Mouse (Mus musculus) neural tube, embryonic 12.5 days (tissue): Measurements from ENCODE around the gene Olfr430. TPM values are rescaled to one million over a fixed set of nuclear protein-coding genes. Genes with fewer than 3 reads are reported as not detected.
"Not testable (repeated sequence)": the region's sequence is repeated elsewhere in the genome, so short reads cannot be mapped to it uniquely, and the experiment has no call there.

ENCODE experiments used
- ATAC-seq: fragments of 200-750 bp; cut with Nextera tagmentation; 2 replicates; pipeline ENCODE4 v1.8.0; 2017; ENCODE audit warnings: low read depth, mild to moderate bottlenecking, moderate TSS enrichment, moderate library complexity; ENCODE audit not compliant: low FRiP score
- H3K27ac ChIP-seq: fragments of 300-500 bp; sonication (generic); 2 replicates; pipeline ENCODE4 v1.5.1; 2016
- H3K27me3 ChIP-seq: fragments of 300-500 bp; sonication (generic); replicated peaks from 2 replicates; pipeline ENCODE4 v1.6.1; 2016; ENCODE audit warnings: mild to moderate bottlenecking
- H3K36me3 ChIP-seq: fragments of 300-500 bp; sonication (generic); 2 replicates; pipeline ENCODE4 v1.6.1; 2016; ENCODE audit warnings: mild to moderate bottlenecking
- H3K4me1 ChIP-seq: fragments of 300-500 bp; sonication (generic); 2 replicates; pipeline ENCODE4 v1.6.1; 2016
- H3K4me2 ChIP-seq: fragments of 300-500 bp; sonication (generic); replicated peaks from 2 replicates; pipeline ENCODE4 v1.6.1; 2016; ENCODE audit warnings: mild to moderate bottlenecking
- H3K4me3 ChIP-seq: fragments of 300-500 bp; sonication (generic); 2 replicates; pipeline ENCODE4 v1.5.1; 2016
- H3K9ac ChIP-seq: fragments of 300-500 bp; sonication (generic); 2 replicates; pipeline ENCODE4 v1.6.1; 2016; ENCODE audit warnings: mild to moderate bottlenecking
- H3K9me3 ChIP-seq: fragments of 300-500 bp; sonication (generic); 2 replicates; pipeline ENCODE4 v1.6.1; 2016; ENCODE audit warnings: mild to moderate bottlenecking
- WGBS: fragments of 180-500 bp; shearing (Covaris S2); methylation state at CpG from one replicate; pipeline ENCODE4 v1.1.7; 2016; 5-methylcytosine and 5-hydroxymethylcytosine counted together
- polyA plus RNA-seq: library from polyadenylated mRNA; unstranded; fragments of >200 nt; fragmentation: Nextera tagmentation; extraction: Ambion mirVana; gene quantifications from 2 replicates; pipeline ENCODE4 v1.2.1, GENCODE M21; 2016

The Olfr430 gene
- not detected in 2 replicates for polyA plus RNA-seq

DNA sequence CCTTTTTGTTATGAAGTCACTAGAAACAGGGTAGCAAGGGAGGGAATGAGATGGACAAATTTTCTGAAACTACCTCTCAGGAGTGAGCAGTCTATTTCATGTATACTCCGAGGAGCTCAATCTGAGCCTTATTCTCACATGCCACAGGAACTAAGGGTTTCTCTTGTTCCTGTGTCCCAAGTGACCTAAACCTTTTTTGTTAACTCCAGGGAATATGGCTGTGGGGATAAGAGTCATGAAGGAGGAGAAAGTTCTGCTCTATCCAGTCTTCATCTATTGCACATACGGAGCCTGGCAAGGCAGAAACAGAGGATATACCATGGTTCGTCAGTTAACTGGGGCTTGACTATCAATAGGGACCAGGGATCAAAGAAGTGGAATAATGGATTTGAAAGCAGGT lies at the start of gene Olfr430:
Gene Olfr430, plus strand, starts transcription at position 301 of the 400 bp plus-strand sequence.
- WGBS: 88% methylated on average over 3 of the region's 3 CpGs
- no peak within 1 kb of the TSS for H3K4me2 ChIP-seq

DNA sequence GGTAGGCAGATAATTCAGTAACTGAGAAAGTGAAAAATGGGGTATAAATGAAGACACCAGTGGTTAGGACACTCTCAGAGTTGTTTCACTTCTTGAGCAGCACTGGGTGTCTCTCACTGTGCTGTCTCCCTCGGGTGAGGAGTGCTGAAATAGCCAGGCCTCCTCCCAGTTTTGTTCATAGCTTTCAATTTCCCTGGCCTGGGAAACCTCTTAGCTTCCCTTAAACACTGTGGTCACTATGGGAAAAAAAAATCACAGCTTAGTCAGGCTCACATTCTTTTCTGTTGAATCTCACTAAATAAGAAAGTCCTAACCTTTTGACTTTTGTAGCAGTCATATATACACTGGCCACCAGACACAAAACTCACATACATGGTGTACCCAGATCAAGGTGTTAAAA lies 34.7 kb upstream of the Olfr430 start, which contains the start of gene Ifi205:
Gene Ifi205, minus strand, starts transcription at position 113 of the 400 bp plus-strand sequence.
- Histone ChIP-seq H3K9ac (no peak within 1 kb of the TSS), H3K9me3 (no peaks in the 10 kb centered on the region), H3K27me3 (no peaks in the 10 kb centered on the region), H3K4me3 (no peak within 1 kb of the TSS), H3K36me3 (no peaks in the 10 kb centered on the region), H3K27ac (no peak within 1 kb of the TSS), H3K4me2 (no peak within 1 kb of the TSS), H3K4me1 (no peaks in the 10 kb centered on the region)
- WGBS: 66% methylated on average over 1 of the region's 1 CpGs
- no peak for ATAC-seq

More for the DNA sequence above, at the start of gene Olfr430:
- no peak for ATAC-seq
- no peaks in the 10 kb centered on the region for H3K4me1 ChIP-seq
- no peaks in the 10 kb centered on the region for H3K36me3 ChIP-seq
- H3K27ac ChIP-seq: no peak within 1 kb of the TSS
- no peaks in the 10 kb centered on the region for H3K27me3 ChIP-seq
- no peak within 1 kb of the TSS for H3K4me3 ChIP-seq
- H3K9ac ChIP-seq: no peak within 1 kb of the TSS
- H3K9me3 ChIP-seq: no peaks in the 10 kb centered on the region

GRCm38 (mm10) chr1:174035841-174036240 lies 30.6 kb upstream of the Olfr430 start:
- H3K4me2 ChIP-seq: no peak overlapping the region
- H3K36me3 ChIP-seq: no peaks in the 10 kb centered on the region
- 76% methylated on average over 4 of the region's 4 CpGs for WGBS
- no peak overlapping the region for H3K9ac ChIP-seq
- no peak overlapping the region for H3K4me3 ChIP-seq
- no peaks in the 10 kb centered on the region for H3K9me3 ChIP-seq
- H3K4me1 ChIP-seq: no peaks in the 10 kb centered on the region
- no peak for ATAC-seq
- H3K27me3 ChIP-seq: no peaks in the 10 kb centered on the region
- no peak overlapping the region for H3K27ac ChIP-seq

GRCm38 (mm10) chr1:174038480-174038879 lies 27.9 kb upstream of the Olfr430 start:
- Histone ChIP-seq H3K36me3 (no peaks in the 10 kb centered on the region), H3K27ac (no peak overlapping the region), H3K4me3 (no peak overlapping the region), H3K9me3 (no peaks in the 10 kb centered on the region), H3K4me1 (no peaks in the 10 kb centered on the region), H3K4me2 (no peak overlapping the region), H3K27me3 (no peaks in the 10 kb centered on the region), H3K9ac (no peak overlapping the region)
- 97% methylated on average over 3 of the region's 3 CpGs for WGBS
- no peak for ATAC-seq

- Histone ChIP-seq H3K36me3 (no peaks in the 10 kb centered on the region), H3K27ac (no peak within 1 kb of the TSS), H3K27me3 (no peaks in the 10 kb centered on the region), H3K9me3 (no peaks in the 10 kb centered on the region), H3K9ac (no peak within 1 kb of the TSS), H3K4me2 (no peak within 1 kb of the TSS), H3K4me1 (no peaks in the 10 kb centered on the region), H3K4me3 (no peak within 1 kb of the TSS)
- 91% methylated on average over 7 of the region's 7 CpGs for WGBS
- no peak for ATAC-seq
Measured at GRCm38 (mm10) chr1:174040523-174041177, 25.8 kb upstream of the Olfr430 start, which contains the start of gene Olfr433. TSS of gene Olfr433 (plus strand) at chr1:174040705.

GRCm38 (mm10) chr1:174042091-174042884 lies 24.1 kb upstream of the Olfr430 start:
- not testable (repeated sequence) for H3K4me3 ChIP-seq, H3K4me1 ChIP-seq, H3K27ac ChIP-seq, H3K4me2 ChIP-seq, H3K9me3 ChIP-seq, H3K36me3 ChIP-seq, H3K9ac ChIP-seq, H3K27me3 ChIP-seq
- WGBS: 90% methylated on average over 12 of the region's 12 CpGs
- peak; percentile 25; the same call in 1 of the 2 replicates for ATAC-seq

- no peak for ATAC-seq
- Histone ChIP-seq H3K36me3 (no peaks in the 10 kb centered on the region), H3K27ac (no peak overlapping the region), H3K4me1 (no peaks in the 10 kb centered on the region), H3K9me3 (no peaks in the 10 kb centered on the region), H3K27me3 (no peaks in the 10 kb centered on the region), H3K4me3 (no peak overlapping the region), H3K4me2 (no peak overlapping the region), H3K9ac (no peak overlapping the region)
- WGBS: 80% methylated on average over 2 of the region's 2 CpGs
Measured at GRCm38 (mm10) chr1:174044431-174044830, 22.0 kb upstream of the Olfr430 start.

- H3K9ac ChIP-seq, ATAC-seq: not testable (repeated sequence)
- 81% methylated on average over 6 of the region's 6 CpGs for WGBS
Measured at GRCm38 (mm10) chr1:174048227-174048626, 18.2 kb upstream of the Olfr430 start.

GRCm38 (mm10) chr1:174048893-174049292 lies 17.5 kb upstream of the Olfr430 start, which contains the start of gene Olfr432:
TSS of gene Olfr432 (plus strand) at chr1:174049205.
- Histone ChIP-seq H3K9me3 (no peaks in the 10 kb centered on the region), H3K4me1 (no peaks in the 10 kb centered on the region), H3K27ac (no peak within 1 kb of the TSS), H3K27me3 (no peaks in the 10 kb centered on the region), H3K4me3 (no peak within 1 kb of the TSS), H3K4me2 (no peak within 1 kb of the TSS), H3K36me3 (no peaks in the 10 kb centered on the region), H3K9ac (no peak within 1 kb of the TSS)
- ATAC-seq: no peak
- WGBS: 80% methylated on average over 2 of the region's 2 CpGs

More at GRCm38 (mm10) chr1:174048227-174048626, 18.2 kb upstream of the Olfr430 start:
- not testable (repeated sequence) for H3K9me3 ChIP-seq, H3K4me2 ChIP-seq, H3K4me1 ChIP-seq, H3K36me3 ChIP-seq, H3K27ac ChIP-seq, H3K27me3 ChIP-seq, H3K4me3 ChIP-seq

DNA sequence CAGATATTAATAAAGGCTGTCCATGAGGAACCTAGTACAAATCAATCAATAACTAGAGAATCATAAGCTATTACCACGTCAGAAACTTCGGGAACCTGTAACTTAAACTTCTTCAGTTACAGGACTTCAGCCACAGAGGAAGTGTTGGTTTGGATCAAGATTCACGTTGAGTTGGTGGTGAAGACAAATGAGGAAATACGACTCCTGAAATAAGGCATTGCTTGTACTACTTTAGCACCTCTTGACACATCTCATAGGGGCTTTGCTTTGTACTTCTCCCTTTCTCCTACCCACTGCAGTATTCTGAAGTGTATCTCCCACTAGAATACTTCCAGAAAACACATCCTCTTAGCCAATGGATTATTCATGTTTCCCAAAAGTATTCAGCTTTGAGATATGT lies 17.0 kb upstream of the Olfr430 start:
- not testable (repeated sequence) for H3K9ac ChIP-seq, H3K27ac ChIP-seq, H3K4me2 ChIP-seq, ATAC-seq, H3K4me3 ChIP-seq, H3K9me3 ChIP-seq, H3K27me3 ChIP-seq, H3K36me3 ChIP-seq, H3K4me1 ChIP-seq
- WGBS: 84% methylated on average over 4 of the region's 4 CpGs

- Histone ChIP-seq H3K36me3 (no peaks in the 10 kb centered on the region), H3K4me2 (no peak overlapping the region), H3K9me3 (no peaks in the 10 kb centered on the region), H3K27me3 (no peaks in the 10 kb centered on the region), H3K27ac (no peak overlapping the region), H3K4me1 (no peaks in the 10 kb centered on the region), H3K4me3 (no peak overlapping the region), H3K9ac (no peak overlapping the region)
- 95% methylated on average over 4 of the region's 4 CpGs for WGBS
- ATAC-seq: no peak
Measured at GRCm38 (mm10) chr1:174050532-174050931, 15.9 kb upstream of the Olfr430 start.

DNA sequence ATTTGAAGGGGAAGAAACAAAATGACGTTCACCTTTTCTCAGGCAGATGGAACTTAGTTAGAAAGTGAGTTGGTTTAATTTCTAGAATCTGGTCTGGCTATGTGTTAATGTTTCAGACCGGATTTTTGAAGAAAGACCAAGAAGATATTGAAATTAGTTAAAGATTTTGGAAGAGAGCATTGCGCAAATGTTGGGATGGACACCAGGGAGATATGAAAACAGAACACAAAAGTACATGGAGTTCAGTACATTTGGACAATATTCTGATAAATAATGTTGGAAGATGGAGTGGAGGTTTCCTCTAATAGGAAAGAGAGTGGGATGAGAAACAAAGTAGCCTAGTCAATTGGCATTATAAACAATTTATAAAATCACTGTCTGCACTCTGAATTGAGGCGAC lies 14.9 kb upstream of the Olfr430 start:
- Histone ChIP-seq H3K27me3 (no peaks in the 10 kb centered on the region), H3K4me3 (no peak overlapping the region), H3K9ac (no peak overlapping the region), H3K4me2 (no peak overlapping the region), H3K27ac (no peak overlapping the region), H3K36me3 (no peaks in the 10 kb centered on the region), H3K4me1 (no peaks in the 10 kb centered on the region), H3K9me3 (no peaks in the 10 kb centered on the region)
- no peak for ATAC-seq
- 91% methylated on average over 4 of the region's 4 CpGs for WGBS
